Mouse (Mus musculus): Measurements from ENCODE around the gene Ninj2.

- no peak for TF ChIP-seq CTCF (conservative IDR thresholded peaks at IDR 0.05 in 1 of 2, IDR thresholded peaks at IDR 0.05 in 1 of 2; ENCODE audit: low read depth in 2 of 2, low read length in 2 of 2)
- TF ChIP-seq MAX (IDR thresholded peaks at IDR 0.05; ENCODE audit: low read length), result no peak
- no peak for TF ChIP-seq POLR2A (IDR thresholded peaks at IDR 0.05; ENCODE audit: low read depth, low read length)
- no peak for TF ChIP-seq ZMIZ1 (IDR thresholded peaks at IDR 0.05; ENCODE audit: low read depth, low read length)
- no peak for TF ChIP-seq EP300 (IDR thresholded peaks at IDR 0.05; ENCODE audit: low read length)
- TF ChIP-seq SIN3A (IDR thresholded peaks at IDR 0.05; ENCODE audit: low read length), result no peak
- no peak for TF ChIP-seq RAD21 (IDR thresholded peaks at IDR 0.05; ENCODE audit: low read depth, low read length)
- no peak for TF ChIP-seq ZNF384 (IDR thresholded peaks at IDR 0.05; ENCODE audit: low read depth, low read length)
- no peak for TF ChIP-seq ETS1 (conservative IDR thresholded peaks at IDR 0.05; ENCODE audit: low read depth, low read length)
- TF ChIP-seq MYC (IDR thresholded peaks at IDR 0.05; ENCODE audit: low read depth, low read length), result no peak
- no peak for TF ChIP-seq BHLHE40 (IDR thresholded peaks at IDR 0.05; ENCODE audit: low read depth, low read length)
Observed at GRCm38 (mm10) chr6:120167574-120167973, 74.4 kb downstream of the Ninj2 start.
